Mouse (Mus musculus) brain, embryonic 14.5 days (tissue): Measurements from ENCODE around the gene Farsb. TPM values are rescaled to one million over a fixed set of nuclear protein-coding genes. Genes with fewer than 3 reads are reported as not detected.

Experiments used
- DNase-seq: peaks from one replicate; pipeline ENCODE4 v3.0.0-alpha.2; 2011; ENCODE audit warnings: low read depth
- CTCF ChIP-seq: fragments of 200-500 bp; IDR thresholded peaks from 2 replicates; pipeline ENCODE4 v1.5.1; 2012; ENCODE audit warnings: inconsistent platforms, mild to moderate bottlenecking, moderate library complexity, borderline replicate concordance; ENCODE audit not compliant: insufficient read depth, insufficient read length; ENCODE audit errors: extremely low read depth
- POLR2A ChIP-seq: fragments of 200-500 bp; IDR thresholded peaks from 2 replicates; pipeline ENCODE4 v1.6.1; 2012; ENCODE audit warnings: mild to moderate bottlenecking, inconsistent platforms, borderline replicate concordance; ENCODE audit not compliant: poor library complexity, insufficient read depth, insufficient read length, severe bottlenecking; ENCODE audit errors: extremely low read depth
- polyA plus RNA-seq: library from polyadenylated mRNA; depleted of rRNA; stranded (reverse); fragments of >200 nt; gene quantifications from 2 replicates; pipeline ENCODE4 v1.2.3, GENCODE M21; 2012

Gene Farsb
- polyA plus RNA-seq, 1 experiment = 66.6 TPM

- DNase-seq = peak; percentile 81
- TF ChIP-seq POLR2A (no peak), CTCF (peak; percentile 82)
Observed at GRCm38 (mm10) chr1:78454659-78455058, 34.0 kb downstream of the Farsb start.

GRCm38 (mm10) chr1:78453886-78454285 is 34.8 kb downstream of the Farsb start:
- TF ChIP-seq POLR2A = no peak
- TF ChIP-seq CTCF = no peak
- no peak for DNase-seq

GRCm38 (mm10) chr1:78452544-78452943 is 36.2 kb downstream of the Farsb start:
- TF ChIP-seq POLR2A (no peak), CTCF (no peak)
- no peak for DNase-seq

- peak; percentile 75 for DNase-seq
- TF ChIP-seq CTCF (no peak), POLR2A (no peak)
Observed at GRCm38 (mm10) chr1:78451070-78451854, 37.4 kb downstream of the Farsb start.

GRCm38 (mm10) chr1:78448091-78448490 is 40.6 kb downstream of the Farsb start:
- TF ChIP-seq POLR2A (no peak), CTCF (no peak)
- peak; percentile 87 for DNase-seq

GRCm38 (mm10) chr1:78446742-78447141 is 42.0 kb downstream of the Farsb start:
- TF ChIP-seq CTCF (no peak), POLR2A (no peak)
- no peak for DNase-seq

GRCm38 (mm10) chr1:78446232-78446631 is 42.5 kb downstream of the Farsb start:
- TF ChIP-seq POLR2A = no peak
- TF ChIP-seq CTCF = no peak

GRCm38 (mm10) chr1:78443056-78443455 is 45.6 kb downstream of the Farsb start:
- TF ChIP-seq POLR2A (no peak), CTCF (no peak)
- no peak for DNase-seq

More at GRCm38 (mm10) chr1:78446232-78446631, 42.5 kb downstream of the Farsb start:
- DNase-seq = no peak

- DNase-seq = no peak
- TF ChIP-seq CTCF (no peak), POLR2A (no peak)
Observed at GRCm38 (mm10) chr1:78440716-78441115, 48.0 kb downstream of the Farsb start.

GRCm38 (mm10) chr1:78437150-78437549 is 51.5 kb downstream of the Farsb start:
- no peak for DNase-seq
- TF ChIP-seq POLR2A (no peak), CTCF (no peak)

- DNase-seq = no peak
- TF ChIP-seq CTCF (no peak), POLR2A (no peak)
Observed at GRCm38 (mm10) chr1:78436445-78436844, 52.3 kb downstream of the Farsb start.

- TF ChIP-seq POLR2A (no peak), CTCF (no peak)
- no peak for DNase-seq
Observed at GRCm38 (mm10) chr1:78435967-78436366, 52.7 kb downstream of the Farsb start.

GRCm38 (mm10) chr1:78433472-78433871 is 55.2 kb downstream of the Farsb start:
- DNase-seq = no peak
- TF ChIP-seq CTCF (no peak), POLR2A (no peak)

- no peak for TF ChIP-seq CTCF
- TF ChIP-seq POLR2A = no peak
Observed at GRCm38 (mm10) chr1:78428851-78429250, 59.8 kb downstream of the Farsb start.

More at GRCm38 (mm10) chr1:78428851-78429250, 59.8 kb downstream of the Farsb start:
- peak; percentile 59 for DNase-seq
